Mouse (Mus musculus) CH12.LX (cell line): ENCODE measurements around the gene Ccdc170. TPM values are rescaled to one million over a fixed set of nuclear protein-coding genes. Genes with fewer than 3 reads are reported as not detected.
"Not testable (repeated sequence)": the region's sequence is repeated elsewhere in the genome, so short reads cannot be mapped to it uniquely, and the experiment has no call there.

Source experiments
- DNase-seq: peaks from one replicate; pipeline ENCODE4 v3.0.0-alpha.2; 2013; ENCODE audit errors: extremely low read depth
- H3K27ac ChIP-seq: 2 replicates; pipeline ENCODE4 v1.5.1; 2012; ENCODE audit warnings: low read depth, mild to moderate bottlenecking, control low read depth, moderate library complexity; ENCODE audit not compliant: insufficient read depth
- H3K27me3 ChIP-seq: replicated peaks from 2 replicates; pipeline ENCODE3; 2012; ENCODE audit warnings: inconsistent platforms
- H3K36me3 ChIP-seq, 2 experiments: replicated peaks in 1 of 2; 2 replicates each; pipeline versions ENCODE3 to v1.6.1; 2012; ENCODE audit warnings: inconsistent platforms in 1 of 2, low read length in 1 of 2, mild to moderate bottlenecking in 1 of 2, mixed read lengths in 1 of 2, moderate library complexity in 1 of 2; ENCODE audit not compliant: control insufficient read depth in 1 of 2, insufficient read depth in 1 of 2
- H3K4me1 ChIP-seq, 2 experiments: 2 replicates each; pipeline ENCODE4 v1.6.1; 2012; ENCODE audit warnings: inconsistent platforms in 1 of 2, moderate library complexity in 1 of 2; ENCODE audit not compliant: insufficient read depth in 2 of 2, control insufficient read depth in 1 of 2
- H3K4me2 ChIP-seq: 2 replicates; pipeline ENCODE4 v1.6.1; 2012; ENCODE audit warnings: low read depth, mild to moderate bottlenecking, control low read depth; ENCODE audit not compliant: poor library complexity, insufficient read depth, severe bottlenecking
- H3K4me3 ChIP-seq, 3 experiments: fragments of 150-350 bp in 1 of 3; sonication (generic) in 1 of 3; replicated peaks in 1 of 3; 2 replicates each; pipeline versions ENCODE3 to v1.5.1; 2011 to 2012; ENCODE audit warnings: low read depth in 2 of 3, low read length in 2 of 3, mild to moderate bottlenecking in 2 of 3, moderate library complexity in 2 of 3, control low read depth in 1 of 3, improper control_type of control experiment in 1 of 3, inconsistent platforms in 1 of 3, mixed read lengths in 1 of 3; ENCODE audit not compliant: poor library complexity in 1 of 3
- H3K79me2 ChIP-seq: replicated peaks from 2 replicates; pipeline ENCODE4 v1.6.1; 2012; ENCODE audit warnings: mild to moderate bottlenecking, moderate library complexity; ENCODE audit not compliant: control insufficient read depth, poor library complexity, insufficient read depth, severe bottlenecking; ENCODE audit errors: extremely low read depth
- H3K9ac ChIP-seq: 2 replicates; pipeline ENCODE4 v1.6.1; 2012; ENCODE audit warnings: low read depth, mild to moderate bottlenecking, control low read depth, moderate library complexity; ENCODE audit not compliant: insufficient read depth
- H3K9me3 ChIP-seq: replicated peaks from 2 replicates; pipeline ENCODE3; 2012; ENCODE audit warnings: low read length, inconsistent platforms, mixed read lengths
- BHLHE40 ChIP-seq: IDR thresholded peaks from 2 replicates; pipeline ENCODE4 v1.6.1; 2011; ENCODE audit warnings: mild to moderate bottlenecking, low read depth, low read length, improper control_type of control experiment
- ELF1 ChIP-seq: IDR thresholded peaks from 2 replicates; pipeline ENCODE4 v1.6.1; 2014; ENCODE audit warnings: low read depth, mild to moderate bottlenecking, inconsistent platforms, low read length, improper control_type of control experiment
- EP300 ChIP-seq: IDR thresholded peaks from 2 replicates; pipeline ENCODE4 v1.6.1; 2011; ENCODE audit warnings: low read length, improper control_type of control experiment
- ETS1 ChIP-seq: conservative IDR thresholded peaks from 2 replicates; pipeline ENCODE4 v1.6.1; 2012; ENCODE audit warnings: low read depth, mild to moderate bottlenecking, inconsistent platforms, low read length, improper control_type of control experiment, moderate library complexity
- IRF4 ChIP-seq: IDR thresholded peaks from 2 replicates; pipeline ENCODE4 v1.6.1; 2014; ENCODE audit warnings: low read depth, mild to moderate bottlenecking, inconsistent platforms, low read length, improper control_type of control experiment
- MAFK ChIP-seq: IDR thresholded peaks from 2 replicates; pipeline ENCODE4 v1.6.1; 2011; ENCODE audit warnings: low read length, improper control_type of control experiment; ENCODE audit not compliant: insufficient replicate concordance
- MAZ ChIP-seq: IDR thresholded peaks from 2 replicates; pipeline ENCODE4 v1.6.1; 2012; ENCODE audit warnings: low read depth, mild to moderate bottlenecking, inconsistent platforms, low read length, improper control_type of control experiment, moderate library complexity
- MEF2A ChIP-seq: IDR thresholded peaks from 2 replicates; pipeline ENCODE4 v1.6.1; 2014; ENCODE audit warnings: low read depth, mild to moderate bottlenecking, inconsistent platforms, low read length, improper control_type of control experiment, borderline replicate concordance
- MYC ChIP-seq: IDR thresholded peaks from 2 replicates; pipeline ENCODE4 v1.6.1; 2011; ENCODE audit warnings: low read depth, mild to moderate bottlenecking, improper control_type of control experiment, low read length
- POLR2A ChIP-seq: IDR thresholded peaks from 2 replicates; pipeline ENCODE4 v1.6.1; 2011; ENCODE audit warnings: low read depth, mild to moderate bottlenecking, improper control_type of control experiment, low read length
- SIN3A ChIP-seq: IDR thresholded peaks from 2 replicates; pipeline ENCODE4 v1.6.1; 2012; ENCODE audit warnings: low read length, improper control_type of control experiment, inconsistent platforms
- TBP ChIP-seq: conservative IDR thresholded peaks from 2 replicates; pipeline ENCODE4 v1.6.1; 2011; ENCODE audit warnings: low read depth, low read length, improper control_type of control experiment
- TCF12 ChIP-seq: IDR thresholded peaks from 2 replicates; pipeline ENCODE4 v1.6.1; 2014; ENCODE audit warnings: low read depth, mild to moderate bottlenecking, inconsistent platforms, low read length, improper control_type of control experiment
- USF2 ChIP-seq: conservative IDR thresholded peaks from 2 replicates; pipeline ENCODE4 v1.6.1; 2011; ENCODE audit warnings: low read depth, low read length, improper control_type of control experiment
- ZNF384 ChIP-seq: IDR thresholded peaks from 2 replicates; pipeline ENCODE4 v1.6.1; 2012; ENCODE audit warnings: low read depth, low read length, improper control_type of control experiment, inconsistent platforms
- dilution Hi-C: fragments of 300-500 bp; cut with MboI; formaldehyde crosslinking; loops from 2 replicates; pipeline ENCODE4 v1.14.3; 2020; ENCODE audit warnings: low sequenced_read_pairs; ENCODE audit not compliant: extremely low pct_unique_long_range_greater_than_20kb, extremely low pct_ligation_motif_present
- in situ Hi-C: fragments of 300-500 bp; cut with MboI; formaldehyde crosslinking; loops from 3 replicates; pipeline ENCODE4 v1.14.3; 2019; ENCODE audit warnings: low sequenced_read_pairs, low pct_ligation_motif_present, low pct_unique_long_range_greater_than_20kb, mixed read lengths
- polyA plus RNA-seq: library from polyadenylated mRNA; unstranded; fragments of >175 nt; gene quantifications from 2 replicates; pipeline ENCODE4 v1.2.1, GENCODE M21; 2012; ENCODE audit warnings: low read depth; ENCODE audit not compliant: insufficient read length
- total RNA-seq, 2 experiments: library from RNA; depleted of rRNA; stranded (reverse); fragments of 300-350 nt in 1 of 2; fragments of >200 nt in 1 of 2; gene quantifications; 2 replicates each; pipeline ENCODE4 v1.2.3; 2012 to 2014

Gene Ccdc170
- total and polyA plus RNA-seq, 3 experiments = not detected

DNA sequence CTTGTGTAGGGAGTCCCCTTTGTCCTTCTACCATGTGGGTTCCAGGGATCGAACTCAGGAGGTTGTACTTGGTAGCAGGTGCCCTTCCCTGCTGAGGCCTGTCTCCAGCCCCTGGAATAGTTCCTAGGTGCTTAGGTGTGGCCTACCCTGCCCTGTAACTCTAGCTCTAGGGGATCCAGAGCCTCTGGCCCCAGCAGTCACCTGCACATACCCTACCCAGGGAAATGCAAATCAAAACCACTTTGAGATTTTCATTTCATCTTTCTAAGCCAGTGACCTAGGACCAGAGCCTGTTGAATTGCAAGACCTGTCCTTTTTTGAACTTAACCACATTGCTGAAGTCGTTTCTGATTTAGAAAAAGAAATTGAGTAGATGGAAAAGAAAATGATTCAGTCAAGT is 48.4 kb upstream of the Ccdc170 start:
- peak overlapping the region; percentile 77 for H3K27ac ChIP-seq
- peaks cover 31% of the 10 kb centered on the region for H3K79me2 ChIP-seq
- dilution Hi-C loops, H3K27me3 ChIP-seq, in situ Hi-C loops, H3K9me3 ChIP-seq: not testable (repeated sequence)
- H3K36me3 ChIP-seq = peaks cover 26 to 45% of the 10 kb centered on the region in 2 experiments
- H3K4me1 ChIP-seq = peaks cover 7 to 50% of the 10 kb centered on the region in 2 experiments
- H3K9ac ChIP-seq = peak overlapping the region; percentile 96
- peak; percentile 43 for DNase-seq
- TF ChIP-seq POLR2A (peak; percentile 48; the same call in 1 of the 2 replicates), EP300 (peak; percentile 25; the same call in 1 of the 2 replicates), IRF4 (peak; percentile 62), ETS1 (0 out of 2 replicates have a peak, but pooled peaks have one; percentile 13), TCF12 (peak; percentile 39; the same call in 1 of the 2 replicates), BHLHE40 (peak; percentile 46), MAZ (0 out of 2 replicates have a peak, but pooled peaks have one; percentile 16), ZNF384 (peak; percentile 20; the same call in 1 of the 2 replicates), SIN3A (peak; percentile 42; the same call in 1 of the 2 replicates), MYC (0 out of 2 replicates have a peak, but pooled peaks have one; percentile 19)
- H3K4me2 ChIP-seq = peak overlapping the region; percentile 82
- H3K4me3 ChIP-seq = peak overlapping the region; percentile 35 to 89 (median 73)

DNA sequence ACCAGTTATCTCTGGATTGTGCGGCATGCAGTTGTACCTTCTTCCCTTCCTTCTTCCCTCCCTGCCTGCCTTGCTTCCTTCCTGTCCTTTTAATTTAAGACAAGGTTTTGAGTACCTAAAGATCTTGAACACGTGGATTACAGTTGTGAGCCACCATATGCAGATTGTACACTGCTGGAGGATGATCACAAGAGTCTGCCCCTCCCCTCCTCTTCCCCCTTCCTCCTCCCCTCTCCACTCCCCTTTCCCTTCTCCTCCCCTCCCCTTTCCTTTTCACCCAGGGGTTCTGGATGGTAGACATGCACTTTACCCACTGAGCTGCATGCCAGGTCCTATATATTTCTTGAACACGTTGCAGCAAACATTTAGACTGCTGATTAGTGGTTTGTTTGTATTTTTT is 46.9 kb upstream of the Ccdc170 start:
- H3K4me2 ChIP-seq = no peak overlapping the region

DNA sequence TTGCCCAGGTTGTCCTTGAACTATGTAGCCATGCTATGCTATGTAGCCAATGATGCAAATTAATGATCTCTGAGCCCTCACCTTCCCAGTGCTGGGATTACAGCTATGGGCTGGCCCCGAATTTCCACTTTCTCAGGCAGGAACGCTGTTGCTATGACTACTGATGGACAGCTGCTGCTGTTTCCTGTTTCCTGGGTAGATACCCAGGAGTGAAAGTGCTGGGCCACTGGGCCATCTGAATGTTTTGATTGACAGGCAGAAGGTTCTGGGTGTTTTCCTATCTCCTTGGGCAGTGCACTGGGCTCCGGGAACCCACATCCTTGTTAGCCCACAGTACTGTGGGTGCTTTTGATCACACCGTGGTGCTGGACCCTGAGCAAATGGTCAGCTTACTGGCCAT is 25.9 kb upstream of the Ccdc170 start:
- Histone ChIP-seq H3K4me3 (no peak overlapping the region), H3K9me3 (no peaks in the 10 kb centered on the region), H3K36me3 (peaks cover 27 to 49% of the 10 kb centered on the region in 2 experiments), H3K4me2 (no peak overlapping the region), H3K9ac (no peak overlapping the region), H3K27ac (no peak overlapping the region), H3K79me2 (no peaks in the 10 kb centered on the region), H3K4me1 (peaks cover 10 to 20% of the 10 kb centered on the region in 2 experiments), H3K27me3 (no peaks in the 10 kb centered on the region)
- TF ChIP-seq ETS1 = 0 out of 2 replicates have a peak, but pooled peaks have one; percentile 9
- TF ChIP-seq ELF1 = 0 out of 2 replicates have a peak, but pooled peaks have one; percentile 17
- TF ChIP-seq MEF2A = no peak
- no peak for TF ChIP-seq TBP
- in situ Hi-C loops (no loop called here), dilution Hi-C loops (no loop called here)
- DNase-seq = no peak

More for the DNA sequence above, 46.9 kb upstream of the Ccdc170 start:
- Histone ChIP-seq H3K36me3 (peaks cover 33 to 56% of the 10 kb centered on the region in 2 experiments), H3K9ac (no peak overlapping the region), H3K9me3 (no peaks in the 10 kb centered on the region), H3K79me2 (peaks cover 21% of the 10 kb centered on the region), H3K4me1 (peaks cover 3 to 38% of the 10 kb centered on the region in 2 experiments; a peak in 3 of 4 replicates), H3K4me3 (no peak overlapping the region), H3K27me3 (no peaks in the 10 kb centered on the region), H3K27ac (no peak overlapping the region)
- TF ChIP-seq MAFK (no peak), USF2 (no peak), MAZ (no peak), SIN3A (no peak)
- in situ Hi-C loops = no loop called here
- no peak for DNase-seq
- dilution Hi-C loops = no loop called here
